Mouse (Mus musculus) urinary bladder, adult 2 months (tissue): ENCODE results near the gene Pdia5. TPM values are rescaled to one million over a fixed set of nuclear protein-coding genes. Genes with fewer than 3 reads are reported as not detected.
A peak's percentile ranks its signal among the peaks of the same experiment; 100 is the strongest.

Source experiments
- DNase-seq: peaks from one replicate; pipeline ENCODE4 v3.0.0; 2022; ENCODE audit warnings: low spot score
- polyA plus RNA-seq: library from polyadenylated mRNA; depleted of rRNA; stranded (reverse); fragments of >200 nt; gene quantifications from 2 replicates; pipeline ENCODE4 v1.2.3, GENCODE M21; 2012

Gene Pdia5
- polyA plus RNA-seq, 1 experiment: 18.6 TPM

DNA sequence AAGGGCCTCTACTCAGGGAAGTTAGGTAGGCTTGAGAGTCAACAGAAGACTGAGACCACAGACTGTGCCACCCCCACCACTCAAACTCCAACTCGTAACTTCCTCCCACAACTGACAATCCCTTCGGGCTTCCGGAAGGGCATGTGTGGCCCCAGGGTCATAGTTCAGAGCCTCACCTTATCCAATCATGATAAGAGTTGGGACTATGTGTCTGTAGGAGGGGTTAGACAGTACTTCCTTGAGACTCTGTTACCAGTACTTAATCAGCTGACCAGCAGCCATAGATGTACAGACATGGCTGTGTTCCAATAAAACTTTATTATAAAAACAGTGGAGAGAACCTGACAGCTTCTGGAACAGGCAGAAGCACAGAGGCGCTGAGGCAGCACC, 48.7 kb downstream of the Pdia5 start:
- no peak for DNase-seq

DNA sequence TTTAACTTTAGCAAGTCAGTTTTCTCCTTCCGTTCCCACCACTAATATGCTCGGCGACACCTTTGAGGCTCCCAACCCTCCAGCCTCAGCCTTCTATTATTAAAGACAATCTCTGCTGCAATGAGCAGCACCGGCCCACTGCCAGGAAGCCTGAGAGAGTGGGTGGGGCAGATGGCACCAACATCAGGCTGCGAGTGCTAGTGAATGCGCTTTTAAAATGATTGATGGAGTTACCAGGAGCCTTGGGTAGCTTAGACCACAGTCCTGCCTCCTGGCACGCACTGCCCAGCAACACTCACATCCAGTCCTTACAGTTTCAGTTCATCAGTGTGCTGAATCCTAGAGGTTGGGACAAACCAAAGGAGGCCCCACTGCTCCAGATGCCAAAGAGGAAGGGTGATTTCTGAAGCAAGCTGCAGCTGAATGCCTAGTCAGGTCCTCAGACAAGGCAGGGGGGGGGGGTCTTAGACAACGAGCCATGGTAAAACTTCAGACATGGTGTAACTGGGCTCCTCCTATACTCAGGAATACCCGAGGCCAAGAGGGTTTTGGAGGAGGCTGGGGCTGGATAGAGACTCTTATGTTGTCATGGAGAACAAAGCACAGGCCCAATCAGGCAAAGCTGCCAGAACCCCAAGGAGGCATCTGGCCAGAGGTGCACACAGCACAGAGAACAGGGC, 49.2 kb downstream of the Pdia5 start:
- DNase-seq: no peak

DNA sequence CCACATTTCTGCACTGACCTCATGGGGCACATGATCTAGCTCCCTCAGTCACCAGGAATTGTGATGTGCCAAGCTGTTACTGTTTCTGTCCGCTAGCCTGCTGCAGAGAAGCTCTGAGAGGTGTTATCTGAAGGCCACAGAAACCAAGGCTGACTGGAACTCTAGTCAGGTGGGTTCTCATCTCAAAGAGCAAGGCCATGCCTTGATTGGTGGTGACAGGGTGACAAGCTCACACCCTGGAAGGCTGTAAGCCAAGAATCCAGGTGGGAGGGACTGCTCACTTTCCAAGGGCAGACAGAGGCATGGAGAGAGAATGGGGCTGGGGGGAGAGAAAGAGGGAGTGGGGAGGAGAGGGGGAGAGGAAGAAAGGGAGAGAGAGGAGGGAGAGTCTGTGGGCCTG, 51.6 kb downstream of the Pdia5 start:
- no peak for DNase-seq

DNA sequence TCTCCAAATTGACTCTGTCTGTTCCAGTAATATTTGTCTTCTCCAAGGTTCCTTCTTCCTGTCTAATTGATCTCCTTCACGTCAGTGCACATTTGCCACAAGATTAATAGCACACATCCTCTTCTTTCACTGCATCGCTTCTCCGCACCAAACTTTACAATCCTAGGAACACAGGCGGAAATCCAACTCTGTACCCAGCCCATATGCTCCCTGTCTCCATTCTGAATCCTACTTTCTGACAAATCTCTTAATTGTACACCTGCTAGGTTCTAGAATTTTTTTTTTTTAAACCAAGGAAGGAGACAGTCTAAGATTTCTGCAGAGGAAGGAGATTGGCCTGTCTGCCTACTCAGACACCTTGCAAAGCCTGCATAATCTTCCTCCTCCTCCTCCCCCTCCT, 59.1 kb downstream of the Pdia5 start:
- DNase-seq: no peak

DNA sequence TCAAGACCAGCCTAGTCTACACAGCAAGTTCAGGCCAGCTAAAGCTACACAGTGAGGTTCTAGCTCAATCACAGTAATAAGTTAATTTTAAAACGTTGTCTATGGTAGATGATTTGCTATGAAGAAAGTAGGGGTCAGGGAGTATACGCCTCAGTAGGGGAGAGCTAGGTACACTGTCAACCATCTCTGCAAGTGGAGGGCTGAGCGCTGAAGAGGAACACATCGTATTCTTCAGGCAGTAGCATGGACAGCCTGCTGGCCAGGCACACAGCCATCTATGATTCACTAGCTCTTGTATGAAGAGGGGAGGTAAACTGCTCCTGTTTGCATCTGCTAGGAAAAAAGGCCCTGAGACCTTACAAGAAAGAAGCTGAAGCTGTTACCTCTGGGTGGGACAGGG, 65.7 kb downstream of the Pdia5 start:
- no peak for DNase-seq

DNA sequence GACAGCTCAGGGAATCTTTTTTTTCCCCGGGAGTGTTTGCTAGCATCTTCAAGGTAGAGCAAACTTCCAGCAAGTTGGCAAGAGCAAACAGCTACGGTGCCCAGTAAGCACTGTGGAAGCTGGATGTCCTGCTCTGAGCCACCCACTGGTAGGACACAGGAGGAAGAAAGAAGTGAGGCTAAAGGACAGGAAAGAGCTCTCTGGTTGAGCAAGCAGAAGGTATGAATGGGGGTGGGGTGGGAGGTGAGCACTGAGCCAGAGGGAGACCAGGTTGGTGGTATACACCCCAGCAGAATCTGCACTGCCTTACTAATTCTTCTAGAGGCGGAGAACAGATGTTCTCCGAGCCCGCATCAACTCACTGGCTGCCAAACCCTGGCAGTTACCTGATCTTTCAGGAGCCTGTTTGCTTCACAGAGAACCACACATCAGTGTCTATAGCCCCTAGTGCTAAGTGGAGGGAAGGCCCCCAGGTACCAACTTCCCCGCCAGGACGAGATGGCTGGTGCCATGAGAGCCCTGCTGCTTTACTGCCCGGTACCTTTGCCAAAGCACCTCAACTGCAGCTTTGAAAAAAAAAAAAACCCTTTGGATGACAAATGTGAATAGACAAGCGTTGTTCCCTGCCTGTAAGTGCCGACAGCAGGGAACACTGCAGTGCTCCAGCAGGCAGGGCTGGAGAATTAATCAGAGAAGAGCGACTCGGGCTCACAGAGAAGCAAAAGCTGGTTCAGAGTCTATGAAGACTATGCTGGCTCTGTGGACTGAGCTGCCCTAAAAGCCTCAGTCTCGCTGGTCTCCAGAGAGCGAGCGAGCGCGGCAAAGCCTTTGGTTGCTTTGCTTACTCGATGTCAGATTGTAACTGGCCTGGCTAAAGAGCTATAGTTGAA, 67.2 kb downstream of the Pdia5 start:
- no peak for DNase-seq

DNA sequence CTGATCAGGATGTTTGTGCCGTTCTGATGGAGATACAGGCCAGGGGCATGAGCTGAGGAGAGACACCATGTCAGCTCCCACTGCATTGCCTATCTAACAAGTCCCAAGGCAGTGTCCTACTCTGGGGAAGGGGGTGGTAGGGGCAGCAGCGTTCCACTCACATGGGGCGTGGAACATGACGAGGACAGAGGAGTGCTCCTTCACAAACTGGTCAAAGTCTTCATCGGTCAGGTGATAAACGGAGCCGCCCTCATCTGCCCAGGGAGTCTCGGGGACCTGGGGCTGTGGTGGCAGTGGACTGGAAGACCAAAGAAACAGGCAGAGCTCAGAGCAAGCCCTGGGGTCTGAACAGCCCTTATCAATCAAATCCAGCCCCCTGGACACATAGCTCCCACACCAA, 68.0 kb downstream of the Pdia5 start:
- no peak for DNase-seq

DNA sequence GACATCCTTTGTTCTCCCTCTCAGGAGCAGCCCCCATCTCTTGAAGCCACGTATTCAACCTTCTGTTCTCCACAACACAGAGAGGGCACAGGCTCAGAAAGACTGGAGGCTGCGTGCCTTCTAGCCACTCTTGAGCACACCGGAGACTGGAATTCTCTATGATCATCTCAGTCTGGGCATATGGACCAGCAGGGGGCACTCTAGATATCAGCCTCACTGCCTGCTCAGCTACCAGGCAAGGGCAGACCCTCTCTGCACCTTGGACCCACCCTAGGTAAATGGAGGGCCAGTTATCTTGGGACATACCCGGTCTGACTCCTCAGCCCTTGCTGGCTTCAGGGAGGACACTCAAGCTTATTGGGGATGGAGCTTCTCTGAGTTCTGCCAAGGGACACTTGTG, 68.5 kb downstream of the Pdia5 start:
- no peak for DNase-seq

DNA sequence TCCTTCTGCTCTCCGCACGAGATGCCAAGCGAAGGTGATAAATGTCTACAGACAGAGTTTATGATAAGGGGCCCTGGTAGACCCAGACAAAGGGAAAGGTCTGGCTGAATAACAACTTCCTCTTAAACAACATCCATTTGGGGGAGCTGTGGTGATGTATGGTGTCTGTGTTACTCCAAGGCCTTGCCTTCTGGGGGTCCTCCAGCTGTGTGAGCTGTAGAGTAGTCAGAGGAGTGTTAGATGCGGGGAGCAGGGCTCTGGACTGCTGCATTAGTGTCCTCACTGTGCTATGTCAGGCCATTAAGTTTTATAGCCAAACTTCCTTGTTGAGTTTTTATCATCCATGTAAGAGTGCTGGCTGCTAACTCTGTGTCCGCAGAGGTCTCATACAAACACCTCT, 76.1 kb downstream of the Pdia5 start:
- no peak for DNase-seq

DNA sequence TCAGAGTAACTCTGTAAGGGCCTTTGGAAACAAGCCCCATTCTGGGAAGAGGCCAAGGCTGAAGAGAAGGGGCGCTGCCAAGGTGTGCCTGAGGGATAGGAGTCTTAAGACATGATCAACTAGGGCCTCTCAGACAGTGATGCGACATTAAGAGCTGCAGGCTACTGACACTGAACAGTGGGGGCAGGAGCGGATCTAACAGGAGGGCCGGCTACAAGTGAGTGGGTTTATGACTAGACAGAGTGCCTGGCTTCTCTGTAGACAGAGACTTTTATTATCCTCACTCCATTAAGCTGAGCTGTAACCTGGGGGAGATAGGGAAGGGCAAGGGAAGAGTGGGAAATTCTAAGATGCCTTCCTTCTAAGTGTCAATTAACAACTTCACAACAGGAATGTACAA, 84.0 kb downstream of the Pdia5 start:
- no peak for DNase-seq

DNA sequence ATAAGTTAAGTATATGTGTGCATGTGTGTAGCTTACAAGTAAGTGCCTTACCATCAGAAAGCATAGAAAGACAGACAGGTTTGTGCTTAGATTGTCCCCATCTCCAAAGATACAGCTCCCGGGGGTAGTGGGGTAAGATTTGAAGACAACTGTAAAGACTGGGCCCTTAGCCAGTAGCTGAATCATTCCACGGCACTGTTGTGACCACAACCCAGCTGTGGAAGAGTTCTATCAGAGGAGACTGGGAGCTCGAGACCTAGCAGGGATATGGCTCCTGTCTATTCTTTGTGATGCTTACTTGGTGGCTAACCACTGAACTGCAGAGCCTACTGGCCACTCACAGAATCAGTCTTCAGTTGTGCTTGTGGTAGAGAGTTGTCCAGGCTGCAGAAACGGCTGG, 84.5 kb downstream of the Pdia5 start:
- DNase-seq: no peak

DNA sequence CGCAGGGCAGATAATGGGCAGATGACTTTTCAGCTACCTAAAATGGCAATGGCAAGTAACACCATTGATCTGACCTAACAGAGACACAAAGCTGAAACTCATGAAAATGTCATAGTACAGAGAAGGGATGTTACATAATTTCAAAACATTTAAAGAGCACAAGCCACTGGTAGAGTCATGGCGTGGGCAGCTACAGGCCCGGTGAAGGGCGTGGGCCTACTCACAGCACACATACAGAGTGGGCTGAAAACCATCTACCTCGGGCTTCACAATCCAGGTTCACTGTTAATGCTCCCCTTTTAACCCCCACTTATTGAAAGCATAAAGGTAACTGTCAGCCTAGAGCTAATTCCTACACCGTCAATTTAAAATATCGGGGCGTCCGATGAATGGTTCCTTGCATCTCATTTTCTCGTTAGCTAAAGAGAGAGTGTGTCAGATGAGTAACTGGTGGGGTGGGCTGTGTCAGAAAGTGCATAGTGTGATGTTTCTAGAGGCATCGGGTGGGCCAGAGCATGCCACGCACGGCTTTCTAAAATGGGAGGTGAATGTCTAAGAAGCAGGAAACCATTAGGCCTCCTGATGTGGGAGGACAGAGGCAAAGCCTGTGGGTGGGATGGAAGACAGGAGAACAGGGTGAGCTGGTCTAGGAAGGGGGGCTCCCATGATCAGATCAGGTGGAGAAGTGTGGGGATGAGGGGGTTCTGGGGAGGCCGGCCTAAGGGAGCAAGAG, 85.2 kb downstream of the Pdia5 start:
- no peak for DNase-seq

DNA sequence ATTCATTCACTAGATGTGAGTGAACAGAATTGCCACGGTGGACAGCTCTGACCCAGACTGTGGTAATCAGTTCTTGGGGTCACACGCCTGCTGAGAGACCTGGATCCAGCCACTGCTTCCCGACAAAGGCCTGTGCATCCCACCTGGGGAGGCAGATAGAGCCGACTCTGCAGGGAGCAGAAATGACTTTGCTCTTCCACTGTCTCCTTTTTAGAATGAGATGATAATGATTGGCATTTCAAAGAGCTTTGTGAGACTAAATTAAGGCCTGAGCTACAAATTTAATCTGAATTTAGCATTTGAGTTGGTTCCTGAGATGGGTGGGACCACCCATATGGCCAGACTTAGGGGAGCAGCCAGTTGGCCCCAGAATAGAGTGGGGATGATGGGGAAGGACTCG, 85.8 kb downstream of the Pdia5 start:
- DNase-seq: no peak

DNA sequence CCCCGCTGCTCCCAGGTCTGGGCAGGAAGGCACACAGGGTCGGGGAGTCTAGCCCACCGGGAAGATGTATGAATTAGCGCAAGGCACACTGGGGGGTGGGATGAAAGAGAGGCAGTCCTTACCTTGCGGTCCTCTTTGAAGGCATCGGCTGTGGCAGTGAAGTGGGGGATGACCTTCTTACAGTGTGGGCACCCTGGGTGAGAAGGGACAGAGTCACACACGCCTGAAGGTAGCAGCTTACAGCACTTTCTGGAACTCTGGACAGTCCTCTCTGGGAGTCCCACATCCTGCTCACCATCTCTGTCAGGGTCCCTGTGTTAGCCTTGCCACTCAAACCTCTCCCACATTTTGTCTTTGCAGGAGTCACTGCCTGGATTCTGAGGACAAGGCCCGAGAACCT, 86.8 kb downstream of the Pdia5 start:
- no peak for DNase-seq

DNA sequence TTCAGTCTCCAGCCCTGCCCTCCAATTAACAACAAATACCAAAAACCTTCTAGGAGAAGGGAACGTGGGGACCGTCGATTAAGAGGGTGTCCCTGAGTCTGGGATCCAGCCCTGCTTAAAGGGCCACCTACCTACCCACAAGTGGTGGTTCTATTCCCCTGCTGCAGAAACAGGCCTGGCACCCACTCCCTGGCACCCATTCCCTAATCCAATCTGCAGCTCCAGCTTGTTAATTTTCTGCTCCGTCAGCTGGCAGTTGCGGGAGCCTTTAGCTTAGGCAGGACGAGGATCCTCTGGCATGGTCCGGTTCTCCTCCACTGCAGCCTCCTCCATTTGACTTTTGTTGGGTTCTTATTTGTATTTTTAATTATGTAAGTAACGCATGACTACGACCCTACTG, 87.3 kb downstream of the Pdia5 start:
- no peak for DNase-seq

DNA sequence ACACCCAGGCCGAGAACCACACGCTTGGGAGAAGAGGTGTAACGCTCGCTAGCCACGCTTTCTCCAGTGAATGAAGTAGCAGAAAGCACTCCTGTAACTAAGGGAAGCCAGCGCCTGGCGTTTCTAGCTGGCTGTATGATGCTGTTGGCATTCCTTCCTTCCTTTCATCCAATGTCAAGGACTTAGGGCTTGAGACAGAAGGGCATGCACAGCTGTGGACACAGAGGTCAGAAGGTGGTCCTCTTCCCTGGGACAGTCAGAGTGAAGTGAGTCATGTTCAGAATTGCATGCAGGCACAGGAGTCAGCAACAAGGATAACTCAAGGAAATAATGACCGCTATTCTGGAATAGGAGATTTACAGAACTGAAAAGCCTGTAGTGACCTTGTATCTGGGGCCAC, 97.9 kb downstream of the Pdia5 start:
- no peak for DNase-seq

DNA sequence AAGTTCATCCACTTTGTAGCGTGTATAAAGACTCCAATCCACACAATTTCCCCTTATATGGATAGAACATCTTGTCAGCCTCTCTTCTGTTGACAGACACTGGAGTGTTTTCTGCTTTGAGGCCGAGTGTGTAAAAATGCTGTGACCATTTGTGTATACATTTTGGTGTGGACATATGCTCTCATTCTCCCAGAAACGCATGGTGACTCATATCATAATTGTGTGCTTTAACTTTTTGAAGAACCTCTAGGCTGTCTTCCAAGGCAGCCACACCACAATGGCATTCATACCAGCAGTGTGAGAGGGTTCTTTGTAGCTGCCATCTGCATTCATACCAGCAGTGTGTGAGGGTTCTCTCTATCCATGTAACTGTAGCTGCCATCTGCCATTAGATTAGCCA, 105.0 kb downstream of the Pdia5 start:
- DNase-seq: no peak

DNA sequence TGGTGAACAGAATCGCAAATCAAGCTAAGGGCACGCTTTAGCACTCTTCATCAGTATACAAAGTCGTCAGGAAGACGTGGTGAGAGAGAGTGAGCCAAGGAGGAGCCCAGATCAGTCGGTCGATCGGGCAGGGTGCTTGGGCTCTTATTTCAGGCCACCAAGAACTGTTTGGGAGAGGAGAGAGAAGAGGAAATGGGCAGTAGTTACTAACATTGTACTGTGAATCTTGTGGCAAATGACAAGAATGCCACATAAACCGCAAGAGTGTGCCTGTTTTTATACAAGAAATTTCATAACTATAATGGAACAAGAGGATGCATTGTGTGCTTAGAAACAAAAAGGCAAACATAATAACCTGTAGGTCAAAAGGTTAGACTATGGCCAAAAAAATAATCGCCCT, 110.6 kb downstream of the Pdia5 start:
- DNase-seq: no peak

DNA sequence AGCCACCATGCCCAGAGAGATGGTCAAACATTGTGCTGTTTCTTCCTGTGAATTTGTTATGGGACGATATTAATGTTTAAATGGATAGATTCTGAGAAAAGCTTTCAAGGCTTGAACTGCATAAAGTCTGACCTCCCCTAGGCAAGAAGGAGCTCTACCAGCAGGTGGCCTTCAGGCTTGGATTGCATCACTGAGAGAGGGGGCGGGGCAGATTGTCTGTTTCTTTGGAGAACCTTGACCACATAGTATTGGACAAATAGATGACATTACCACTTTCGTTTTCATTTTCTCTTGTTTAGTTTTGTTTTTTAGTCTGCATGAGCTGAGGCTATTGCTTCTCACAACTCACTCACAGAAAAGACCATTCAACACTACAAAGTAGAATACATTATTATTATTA, 111.3 kb downstream of the Pdia5 start:
- DNase-seq: no peak

DNA sequence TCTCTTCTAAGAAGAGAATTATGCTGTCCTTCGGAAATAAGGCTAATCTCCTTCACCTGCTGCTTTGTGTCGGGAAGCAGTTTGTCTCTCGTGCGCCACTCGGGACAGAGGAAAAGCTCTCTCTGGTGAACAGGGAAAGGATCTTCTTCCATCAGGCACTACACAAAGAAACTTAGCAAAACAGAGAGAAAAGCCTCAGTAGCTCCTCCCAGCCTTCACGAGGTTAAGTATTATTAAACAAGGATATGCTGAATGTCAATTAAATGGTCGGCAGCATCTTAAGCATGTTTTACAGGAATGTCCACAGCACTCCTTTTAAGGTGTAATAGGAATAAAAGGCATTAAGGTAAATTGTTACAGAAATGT, 126.6 kb downstream of the Pdia5 start:
- DNase-seq: no peak

DNA sequence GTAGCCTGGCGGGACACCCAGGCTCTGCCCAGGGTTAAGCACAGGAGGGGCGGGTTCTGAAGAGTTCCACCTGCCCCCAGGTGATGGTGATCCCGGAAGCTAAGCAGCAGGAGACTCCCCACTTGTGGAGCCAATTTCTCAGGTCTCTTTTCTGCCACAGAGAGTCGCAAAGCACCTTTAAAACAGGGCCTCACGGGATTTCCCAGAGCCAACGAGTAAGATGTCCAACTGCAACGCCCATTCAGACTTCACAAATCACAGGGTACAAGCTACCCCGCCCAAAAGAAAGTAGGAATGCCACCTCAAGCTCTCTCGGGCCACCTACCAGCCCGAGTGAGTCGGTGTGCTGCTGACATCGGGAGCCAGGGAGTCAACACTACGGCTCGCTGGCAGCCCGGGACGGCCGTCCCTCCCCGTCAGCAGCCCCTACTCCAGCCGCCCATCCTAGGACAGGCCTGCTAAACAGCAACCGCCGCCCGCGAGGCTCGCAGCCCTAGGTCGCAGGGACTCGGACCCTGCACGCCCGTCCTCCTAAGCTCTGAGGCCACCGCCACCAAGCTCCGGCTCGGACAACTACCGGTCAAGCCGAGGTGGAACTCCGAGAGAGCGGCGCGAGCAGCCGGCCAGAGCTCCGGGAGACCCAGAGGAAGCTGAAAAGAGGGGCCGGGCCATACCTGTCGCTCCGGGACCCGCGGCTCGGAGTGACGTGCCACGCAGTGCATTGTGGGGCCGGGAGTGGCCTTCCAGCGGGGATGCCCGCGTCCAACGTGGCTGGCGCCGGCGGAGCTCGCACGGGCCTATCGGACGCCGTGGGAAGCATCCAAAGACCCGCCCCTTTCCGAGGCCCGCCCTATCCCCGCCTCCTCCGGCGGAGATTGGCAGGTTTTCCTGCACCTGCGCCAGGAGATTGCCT, 127.3 kb downstream of the Pdia5 start, which contains the start of gene Sec22a:
Gene Sec22a (minus strand): TSS at position 769 of the 913 bp plus-strand sequence.
- DNase-seq: peak; percentile 90

DNA sequence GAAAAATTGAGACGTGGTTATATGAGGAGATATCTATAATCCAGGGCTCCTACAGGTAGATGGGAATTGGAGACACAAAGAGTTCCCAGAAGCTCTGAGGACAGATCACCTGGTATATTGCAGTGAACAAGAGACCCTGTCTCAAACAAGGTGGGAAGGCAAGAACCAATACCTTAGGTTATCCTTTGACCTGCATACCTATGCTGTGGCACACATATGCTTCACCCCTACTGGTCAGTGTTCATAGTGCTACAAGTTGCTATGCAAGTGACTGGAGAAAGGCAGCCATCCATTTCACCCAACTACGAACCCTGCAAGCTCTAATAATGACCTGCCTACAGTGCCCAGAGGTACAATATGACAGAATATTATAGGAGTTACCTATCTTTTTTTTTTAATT, 128.5 kb downstream of the Pdia5 start:
- DNase-seq: no peak
